Mouse (Mus musculus) CH12F3 (cell line): ENCODE measurements around the gene Fev.

Experiments used
- in situ Hi-C: fragments of 300-500 bp; cut with MboI; formaldehyde crosslinking; loops from 2 replicates; pipeline ENCODE4 v1.14.3; 2020; ENCODE audit warnings: low sequenced_read_pairs

The Fev gene

GRCm38 (mm10) chr1:74880785-74881360 is 4.3 kb downstream of the Fev start:
- in situ Hi-C loops = no loop called here

- in situ Hi-C loops = no loop called here
Measured at GRCm38 (mm10) chr1:74877199-74877598, 8.0 kb downstream of the Fev start.

- in situ Hi-C loops = no loop called here
Measured at GRCm38 (mm10) chr1:74872218-74872617, 13.0 kb downstream of the Fev start.

- in situ Hi-C loops = no loop called here
Measured at GRCm38 (mm10) chr1:74861783-74862182, 23.4 kb downstream of the Fev start.

GRCm38 (mm10) chr1:74859223-74859984 is 25.8 kb downstream of the Fev start:
- in situ Hi-C loops = no loop called here

- in situ Hi-C loops = no loop called here
Measured at GRCm38 (mm10) chr1:74858805-74859204, 26.4 kb downstream of the Fev start.

GRCm38 (mm10) chr1:74858171-74858719 is 27.0 kb downstream of the Fev start:
- in situ Hi-C loops = no loop called here

GRCm38 (mm10) chr1:74857677-74858076 is 27.5 kb downstream of the Fev start:
- in situ Hi-C loops = no loop called here

GRCm38 (mm10) chr1:74857201-74857600 is 28.0 kb downstream of the Fev start:
- in situ Hi-C loops = no loop called here

GRCm38 (mm10) chr1:74856791-74857190 is 28.4 kb downstream of the Fev start:
- in situ Hi-C loops = no loop called here

- in situ Hi-C loops = no loop called here
Measured at GRCm38 (mm10) chr1:74856439-74856720, 28.8 kb downstream of the Fev start.

- in situ Hi-C loops = no loop called here
Measured at GRCm38 (mm10) chr1:74855651-74856438, 29.4 kb downstream of the Fev start.

GRCm38 (mm10) chr1:74855156-74855555 is 30.1 kb downstream of the Fev start:
- in situ Hi-C loops = no loop called here

- in situ Hi-C loops = no loop called here
Measured at GRCm38 (mm10) chr1:74854306-74855056, 30.7 kb downstream of the Fev start, which contains the start of gene Cdk5r2. TSS of gene Cdk5r2 (plus strand) at chr1:74854934.

- in situ Hi-C loops = no loop called here
Measured at GRCm38 (mm10) chr1:74851001-74851775, 34.0 kb downstream of the Fev start.

- in situ Hi-C loops = no loop called here
Measured at GRCm38 (mm10) chr1:74850251-74850650, 35.0 kb downstream of the Fev start.

GRCm38 (mm10) chr1:74848946-74849345 is 36.3 kb downstream of the Fev start:
- in situ Hi-C loops = no loop called here

- in situ Hi-C loops = no loop called here
Measured at GRCm38 (mm10) chr1:74846341-74846740, 38.9 kb downstream of the Fev start.

GRCm38 (mm10) chr1:74843090-74843489 is 42.1 kb downstream of the Fev start:
- in situ Hi-C loops = no loop called here

GRCm38 (mm10) chr1:74833255-74833654 is 52.0 kb downstream of the Fev start:
- in situ Hi-C loops = no loop called here
